Mouse (Mus musculus): ENCODE results near the gene Iqcf4.
"Not testable (repeated sequence)": the region's sequence is repeated elsewhere in the genome, so short reads cannot be mapped to it uniquely, and the experiment has no call there.

Iqcf4 gene

DNA sequence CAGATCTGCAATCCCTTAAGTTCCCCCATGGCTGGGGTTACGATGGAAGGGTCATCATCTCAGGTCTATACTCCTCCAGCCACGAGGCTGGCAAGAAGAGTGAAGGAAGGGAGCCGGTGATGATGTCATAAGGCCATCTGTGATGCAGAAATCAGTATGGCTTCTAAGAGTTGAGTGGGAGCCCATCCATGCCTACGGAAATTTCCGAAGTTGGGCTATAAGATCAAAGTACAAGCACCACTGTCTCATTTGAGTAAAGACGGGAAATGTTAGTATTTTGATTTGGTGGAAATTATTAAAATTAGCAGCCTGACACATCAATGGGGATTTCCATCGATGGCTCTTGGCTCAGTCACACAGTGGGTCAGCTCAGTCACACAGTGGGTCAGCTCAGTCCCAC is at the start of gene Iqcf4:
Gene Iqcf4, minus strand, starts transcription at position 101 of the 400 bp plus-strand sequence.
- DNase-seq (ENCODE audit: low spot score) = no peak

DNA sequence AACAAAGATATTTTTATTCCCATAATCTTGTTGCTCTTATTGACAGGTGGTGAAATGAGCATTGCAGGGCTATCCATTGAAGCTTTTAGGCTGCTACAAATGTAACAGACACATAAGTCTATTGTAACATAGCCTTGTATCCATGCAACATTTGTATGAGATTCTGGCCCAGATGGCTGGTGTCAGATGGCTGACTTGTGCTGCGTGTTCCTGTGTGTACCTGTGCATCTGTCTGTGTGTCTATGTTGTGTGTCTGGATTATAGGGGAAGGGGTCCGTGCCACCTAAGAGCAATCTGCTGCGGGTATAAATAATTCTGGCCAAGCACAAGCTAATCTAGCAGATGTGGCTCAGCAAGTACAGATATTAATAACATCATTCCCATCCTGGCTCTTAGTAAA is 46.7 kb upstream of the Iqcf4 start:
- DNase-seq (ENCODE audit: low spot score) = no peak

DNA sequence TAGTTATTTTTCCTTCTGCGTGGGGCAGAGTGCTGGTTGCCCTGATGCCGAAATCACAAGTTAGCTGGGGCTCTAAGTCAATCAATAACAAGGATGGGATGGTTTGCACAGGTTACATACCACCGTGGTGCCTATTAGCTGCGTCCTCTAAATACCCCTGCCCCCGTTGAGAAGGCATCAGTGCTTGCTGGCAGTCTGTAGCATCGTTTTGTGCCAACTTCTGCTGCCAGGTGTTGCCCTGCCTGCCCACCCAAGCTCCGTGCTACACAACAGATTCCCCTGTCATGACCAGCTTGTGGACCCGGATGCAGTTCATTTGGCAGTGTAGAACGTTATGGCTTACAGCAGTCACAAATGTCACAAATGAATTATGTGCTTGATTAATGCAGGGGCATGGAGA is 45.5 kb upstream of the Iqcf4 start:
- DNase-seq (ENCODE audit: low spot score) = no peak

DNA sequence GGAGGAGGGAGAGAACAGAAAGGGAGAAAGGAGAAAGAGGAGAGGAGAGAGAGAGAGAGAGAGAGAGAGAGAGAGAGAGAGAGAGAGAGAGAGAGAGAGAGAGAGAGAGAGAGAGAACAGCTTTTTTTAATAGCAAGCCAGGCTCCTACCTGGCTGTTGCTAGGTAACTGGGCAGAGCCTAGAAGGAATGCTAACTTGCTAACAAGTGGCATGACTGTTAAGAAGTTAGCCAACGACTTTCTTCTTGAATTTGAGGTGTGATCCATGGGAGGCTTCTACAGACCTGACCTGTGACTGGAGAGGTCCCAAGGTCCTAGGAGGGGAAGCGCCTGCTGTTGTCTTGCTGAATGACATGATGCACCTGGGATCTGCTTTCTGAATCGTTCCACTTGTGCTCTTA is 43.8 kb upstream of the Iqcf4 start:
- no peak for DNase-seq (ENCODE audit: low spot score)

DNA sequence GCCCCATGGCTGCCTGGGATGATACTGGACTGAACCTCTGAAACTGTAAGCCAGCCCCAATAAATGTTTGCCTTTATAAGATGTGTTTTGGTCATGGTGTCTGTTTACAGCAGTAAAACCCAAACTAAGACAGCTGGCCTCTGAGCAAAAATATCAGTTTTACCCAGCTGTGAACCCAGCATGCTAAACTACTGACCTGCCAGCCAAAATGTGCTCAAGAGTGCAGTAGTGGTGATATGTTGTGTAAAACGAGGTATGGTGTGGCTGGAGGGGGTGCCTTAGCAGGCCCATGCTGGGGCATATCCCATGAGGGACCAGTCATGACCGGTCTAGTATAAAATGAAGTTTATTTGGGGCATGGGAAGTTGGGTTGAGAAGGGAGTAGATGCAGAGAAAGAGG is 43.2 kb upstream of the Iqcf4 start:
- DNase-seq (ENCODE audit: low spot score) = no peak

DNA sequence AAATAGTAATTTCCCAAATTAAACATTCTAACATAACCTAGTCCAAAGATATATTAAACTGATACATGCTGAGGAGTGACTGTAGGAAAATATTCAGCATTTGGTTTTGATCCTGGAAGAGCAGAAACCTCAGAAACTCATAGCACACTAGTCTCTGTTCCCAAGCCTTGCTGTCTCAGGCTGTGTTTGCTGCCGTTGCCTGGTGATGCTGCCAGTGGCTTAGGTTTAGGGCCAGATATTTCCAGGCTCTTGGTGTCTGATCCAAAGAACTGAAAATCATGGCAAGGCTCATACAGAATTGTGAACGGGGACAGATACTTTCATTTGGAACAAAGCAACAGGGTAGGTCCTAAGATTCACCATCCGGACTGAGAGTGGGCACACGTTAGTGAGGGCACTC is 39.9 kb upstream of the Iqcf4 start:
- no peak for DNase-seq (ENCODE audit: low spot score)

DNA sequence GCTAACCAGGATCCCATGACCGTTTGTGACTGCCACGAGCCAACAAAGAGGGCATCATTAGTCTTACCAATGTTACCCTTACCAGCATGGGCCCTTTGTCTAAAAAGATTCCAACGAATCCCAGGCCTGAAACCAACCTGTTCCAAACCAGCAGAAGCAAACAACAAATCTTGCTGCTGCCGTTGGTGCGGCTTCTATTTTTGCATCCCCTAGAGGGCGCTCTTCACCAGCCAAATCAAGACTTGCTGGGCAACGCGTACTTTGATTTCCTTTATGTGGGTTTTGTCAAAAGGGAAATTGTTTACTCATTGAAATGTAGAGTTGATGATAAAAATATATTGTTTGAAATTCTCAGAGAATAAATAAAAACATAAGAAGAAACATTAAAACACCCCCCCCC is 29.8 kb upstream of the Iqcf4 start:
- DNase-seq (ENCODE audit: low spot score) = no peak

DNA sequence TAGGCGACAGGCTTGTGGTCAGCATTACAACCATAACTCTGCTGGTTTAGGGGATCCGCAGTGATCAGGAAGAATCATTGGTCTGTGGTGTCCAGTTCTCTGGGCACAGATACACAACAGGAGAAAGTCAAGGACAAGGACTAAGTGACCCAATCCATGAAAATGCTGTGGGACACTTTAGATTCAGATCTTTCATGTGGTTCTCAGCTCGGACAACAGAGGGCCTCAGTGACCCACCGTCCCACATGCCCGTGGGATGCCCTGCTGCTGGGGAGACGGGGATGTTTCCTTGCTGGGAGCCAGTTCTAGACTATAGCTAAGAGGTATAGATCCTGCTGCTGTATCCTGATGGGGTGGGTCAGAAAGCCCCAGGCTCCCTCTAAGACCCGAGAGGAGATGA is 27.7 kb upstream of the Iqcf4 start:
- DNase-seq (ENCODE audit: low spot score) = no peak

DNA sequence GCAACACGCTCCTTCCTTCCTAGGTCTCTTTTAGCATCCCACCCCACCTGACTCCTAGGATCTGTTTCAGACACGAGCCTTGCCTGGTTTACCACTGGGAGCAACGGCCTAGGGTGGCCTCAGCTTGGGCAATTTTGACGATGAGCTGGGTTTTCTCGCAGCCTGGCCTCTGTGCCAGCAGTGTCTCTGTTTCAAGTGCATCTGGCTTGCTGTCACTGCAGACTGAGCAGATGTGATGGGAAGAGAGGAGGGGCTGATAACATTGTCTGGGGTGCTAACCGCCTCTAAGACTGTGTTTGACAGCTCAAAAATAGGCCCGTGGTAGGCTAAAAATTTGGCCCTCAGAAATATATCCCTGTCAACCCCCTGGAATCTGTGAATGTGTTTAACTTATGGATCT is 25.0 kb upstream of the Iqcf4 start:
- no peak for DNase-seq (ENCODE audit: low spot score)

DNA sequence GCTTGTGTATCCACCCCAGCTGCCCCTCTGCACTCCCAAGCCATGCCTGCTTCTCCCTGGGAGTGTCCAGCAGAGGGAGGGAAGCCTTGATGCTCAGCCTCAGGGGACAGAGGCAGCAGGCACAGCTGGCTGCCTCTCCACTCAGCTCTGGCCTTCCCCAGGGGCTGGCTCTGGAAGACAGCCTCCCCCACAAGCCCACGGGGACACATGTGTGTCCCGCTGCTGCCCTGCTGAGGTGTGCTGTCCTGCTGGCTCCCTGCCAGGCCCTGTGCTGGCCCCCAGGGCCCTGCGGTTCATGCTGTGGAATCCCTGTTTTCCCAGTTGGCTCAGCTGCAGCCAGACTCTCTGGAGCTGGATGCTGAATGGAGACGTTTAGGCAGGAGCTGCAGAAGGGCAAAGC is 24.6 kb upstream of the Iqcf4 start:
- not testable (repeated sequence) for DNase-seq (ENCODE audit: low spot score)

DNA sequence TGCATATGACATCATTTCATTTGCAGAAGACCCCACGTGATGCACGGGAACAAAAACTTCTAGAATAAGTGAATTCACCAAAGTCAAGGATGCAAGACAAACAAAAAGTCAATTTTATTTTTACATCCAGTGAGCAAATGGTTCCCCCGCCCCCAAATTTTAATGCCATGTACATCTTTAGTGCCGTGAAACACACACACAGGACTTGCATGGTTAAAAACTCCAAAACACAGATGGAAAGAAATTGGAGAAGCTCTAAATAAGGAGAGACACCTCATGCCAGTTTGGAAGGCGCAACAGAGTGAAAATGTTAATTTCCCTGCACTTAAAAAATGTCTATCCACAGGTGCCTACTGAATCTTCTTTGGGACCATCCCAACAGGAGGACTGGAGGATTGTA is 21.4 kb upstream of the Iqcf4 start:
- no peak for DNase-seq (ENCODE audit: low spot score)

DNA sequence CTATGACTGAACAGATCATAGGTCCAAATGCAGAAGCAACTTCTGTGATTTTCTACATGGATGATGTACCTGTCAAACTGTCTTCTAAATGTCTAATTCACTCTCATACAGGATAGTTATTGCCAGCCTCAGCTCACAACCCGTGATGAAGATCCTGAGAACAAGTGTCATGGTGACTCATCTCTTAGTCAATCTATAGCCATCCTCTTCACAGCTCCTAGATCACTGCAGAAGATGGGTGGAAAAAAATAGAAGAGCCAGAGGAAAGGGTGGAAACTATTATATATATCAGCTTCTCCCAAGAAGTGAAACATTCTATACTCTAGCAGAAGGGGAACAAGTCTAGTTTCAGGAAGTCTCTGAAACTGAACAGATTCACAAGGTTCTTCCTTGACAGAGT is 11.8 kb upstream of the Iqcf4 start:
- no peak for DNase-seq (ENCODE audit: low spot score)

DNA sequence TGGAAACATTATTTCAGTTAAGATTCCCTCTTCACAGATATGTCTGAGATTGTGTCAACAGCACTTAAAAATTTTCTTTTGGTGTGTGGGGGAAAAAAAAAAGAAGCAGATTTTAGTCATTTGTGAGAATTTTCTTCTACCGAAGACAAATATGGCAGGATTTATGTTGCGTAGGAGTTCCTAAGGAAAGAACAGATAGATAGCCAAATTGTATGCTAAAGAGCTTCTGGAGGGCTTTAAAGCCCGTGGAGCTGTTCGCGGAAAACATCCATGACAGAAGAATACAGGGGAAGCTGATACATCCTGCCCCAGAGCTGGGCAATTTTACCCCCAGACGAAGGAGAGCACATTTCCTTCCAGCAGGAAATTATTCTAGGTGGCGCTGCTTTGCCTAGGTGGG is 9.2 kb upstream of the Iqcf4 start:
- DNase-seq (ENCODE audit: low spot score) = no peak

DNA sequence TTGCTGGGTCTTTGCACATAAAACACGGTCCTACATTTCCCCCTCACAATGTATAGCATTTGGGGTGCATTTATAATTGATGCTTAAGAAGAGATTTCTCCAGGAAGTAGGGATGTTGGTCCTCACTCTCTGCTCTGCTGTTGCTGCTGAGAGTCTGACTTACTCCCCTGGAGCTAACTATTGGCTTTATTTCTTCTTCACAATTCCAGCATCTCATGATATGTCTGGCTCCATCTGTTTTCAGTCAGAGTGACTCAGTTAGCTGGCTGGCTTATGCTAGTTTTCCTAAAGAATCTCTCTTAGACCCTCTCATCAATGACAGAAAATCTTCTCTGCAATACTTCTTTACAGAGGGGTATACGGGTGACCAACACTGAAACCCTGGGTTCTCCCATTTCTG is 5.3 kb upstream of the Iqcf4 start:
- no peak for DNase-seq (ENCODE audit: low spot score)

DNA sequence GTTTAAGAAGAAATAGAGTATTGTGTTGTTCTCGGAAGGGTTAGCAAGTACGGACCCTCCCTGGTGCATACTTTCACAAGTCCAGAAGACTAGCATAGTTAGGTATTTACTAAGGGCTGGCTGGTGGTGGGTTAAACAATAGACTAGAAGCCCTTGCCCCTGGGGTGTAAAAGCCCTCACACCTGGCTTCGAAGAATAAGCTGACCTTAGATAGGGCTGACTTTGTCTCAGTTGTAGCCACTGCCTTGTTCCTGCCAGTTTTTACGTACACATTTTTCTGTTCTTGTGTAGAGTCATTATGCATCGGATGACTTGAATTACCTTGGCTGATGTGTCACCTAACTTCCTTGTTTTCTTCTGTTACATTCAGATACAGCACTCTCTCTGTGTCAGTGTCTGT is 2.6 kb upstream of the Iqcf4 start:
- DNase-seq (ENCODE audit: low spot score) = no peak

DNA sequence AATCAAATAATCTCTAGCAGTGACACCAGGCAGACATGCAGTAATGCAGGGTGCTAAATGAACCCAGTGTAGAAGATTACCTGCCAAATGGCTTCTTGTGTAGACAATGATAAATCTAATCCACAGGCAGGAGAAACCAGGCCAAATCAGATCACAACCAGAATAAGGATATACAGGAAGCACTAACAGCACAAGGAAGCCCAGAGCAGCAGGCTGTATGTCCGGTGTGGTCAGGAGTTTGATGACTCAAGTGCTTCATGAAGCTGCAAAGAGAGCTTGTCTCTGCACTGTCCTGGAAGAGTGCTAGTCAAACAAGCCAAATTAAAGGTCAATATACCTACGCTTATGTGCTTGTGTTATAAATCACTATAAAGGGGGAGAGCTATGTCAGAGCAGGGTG is 1.4 kb upstream of the Iqcf4 start:
- no peak for DNase-seq (ENCODE audit: low spot score)

DNA sequence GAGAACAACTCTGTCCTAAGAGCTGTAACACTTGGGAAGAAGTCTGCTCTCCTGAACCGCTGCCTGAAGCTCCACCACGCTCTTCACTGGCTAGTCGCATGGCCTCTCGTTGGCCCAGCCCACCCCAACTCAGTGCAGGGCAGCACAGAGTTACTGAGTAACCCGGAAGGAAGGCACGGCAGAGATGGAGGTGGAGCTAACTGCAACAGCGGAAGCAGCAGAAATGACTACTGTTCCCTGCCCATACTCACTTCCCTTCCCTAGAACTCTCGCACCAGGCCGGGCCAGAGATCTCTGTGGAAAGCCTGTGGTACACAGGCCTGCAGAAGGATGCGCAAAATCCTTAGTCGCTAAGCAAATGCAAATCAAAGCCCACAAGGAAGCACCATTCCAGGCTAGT is 4.4 kb downstream of the Iqcf4 start:
- peak; percentile 54 for DNase-seq (ENCODE audit: low spot score)

DNA sequence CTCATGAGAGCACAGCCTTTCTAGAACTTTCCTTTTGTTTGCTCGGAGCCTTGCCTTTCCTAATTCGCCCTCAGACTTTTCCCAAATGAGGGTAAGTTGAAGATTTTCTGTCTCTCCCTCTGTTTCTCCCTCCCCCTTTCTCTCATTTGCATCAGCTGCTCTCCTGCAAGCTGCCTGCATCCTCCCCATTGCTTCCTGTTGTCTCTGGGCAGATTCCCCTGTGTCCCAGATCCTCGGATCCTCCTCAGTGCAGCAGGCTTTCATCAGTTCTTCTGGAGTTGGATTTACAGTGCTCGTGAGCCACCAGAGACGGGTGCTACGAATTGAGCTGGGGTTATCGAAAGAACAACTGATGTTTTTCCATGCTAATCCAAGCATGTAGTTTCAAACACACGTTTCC is 6.8 kb downstream of the Iqcf4 start:
- no peak for DNase-seq (ENCODE audit: low spot score)

DNA sequence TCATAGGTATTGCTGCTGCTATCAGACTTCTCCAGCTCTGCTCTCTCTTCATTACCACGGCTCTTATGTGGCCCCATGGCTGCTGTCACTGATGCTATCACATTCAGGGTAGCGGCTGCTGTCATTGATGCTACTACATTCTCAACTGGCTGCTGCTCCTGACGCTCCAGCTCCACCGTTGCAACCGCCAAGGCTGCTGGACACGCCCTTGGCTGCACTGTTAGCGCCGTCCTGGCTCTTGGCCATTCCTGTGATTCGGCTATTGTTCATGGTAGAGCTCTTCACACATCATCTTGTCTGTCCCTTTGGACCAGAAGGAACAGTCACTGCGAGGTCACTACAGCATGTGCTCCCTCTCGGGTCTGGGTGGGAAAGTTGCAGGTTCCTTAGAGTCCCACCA is 8.5 kb downstream of the Iqcf4 start:
- no peak for DNase-seq (ENCODE audit: low spot score)

DNA sequence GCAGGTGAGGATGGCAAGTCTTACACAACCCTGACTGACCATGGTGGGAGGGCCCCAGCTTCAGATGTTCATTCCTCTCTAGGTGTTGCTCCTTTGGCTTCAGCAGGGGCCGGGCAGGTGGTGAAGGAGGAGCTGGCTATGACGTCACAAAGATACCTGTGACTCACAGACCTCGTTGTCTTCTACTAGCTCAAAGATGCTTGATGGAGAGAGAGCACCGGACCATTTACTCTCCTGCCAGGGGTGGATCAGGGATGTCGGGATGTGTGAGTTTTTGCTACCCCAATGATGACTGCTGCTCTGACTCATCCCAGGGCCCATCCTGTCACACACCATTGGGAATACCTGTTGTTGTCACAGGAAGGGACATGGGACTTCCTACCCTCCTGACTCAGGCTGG is 9.3 kb downstream of the Iqcf4 start, which contains the start of gene Iqcf3:
Gene Iqcf3, minus strand, starts transcription at position 101 of the 400 bp plus-strand sequence.
- DNase-seq (ENCODE audit: low spot score) = no peak

DNA sequence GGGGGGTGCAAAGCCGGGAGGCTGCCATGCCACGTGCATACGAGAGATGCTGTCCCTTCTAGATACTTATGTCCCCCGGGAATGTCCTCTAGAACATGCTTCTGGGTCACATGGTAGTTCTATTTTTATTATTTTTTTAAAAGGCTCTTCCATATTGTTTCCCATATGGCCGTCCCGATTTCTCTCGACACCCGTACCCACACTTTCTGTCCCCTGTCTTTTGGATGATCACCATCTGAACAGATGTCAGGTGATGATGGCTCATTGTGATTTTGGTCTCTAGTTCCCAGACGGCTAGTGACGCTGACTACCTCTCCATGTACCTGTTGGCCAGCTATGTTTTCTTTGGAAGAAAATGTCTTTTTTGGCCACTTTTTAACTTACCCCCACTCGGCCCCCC is 35.8 kb downstream of the Iqcf4 start:
- DNase-seq (ENCODE audit: low spot score) = no peak

DNA sequence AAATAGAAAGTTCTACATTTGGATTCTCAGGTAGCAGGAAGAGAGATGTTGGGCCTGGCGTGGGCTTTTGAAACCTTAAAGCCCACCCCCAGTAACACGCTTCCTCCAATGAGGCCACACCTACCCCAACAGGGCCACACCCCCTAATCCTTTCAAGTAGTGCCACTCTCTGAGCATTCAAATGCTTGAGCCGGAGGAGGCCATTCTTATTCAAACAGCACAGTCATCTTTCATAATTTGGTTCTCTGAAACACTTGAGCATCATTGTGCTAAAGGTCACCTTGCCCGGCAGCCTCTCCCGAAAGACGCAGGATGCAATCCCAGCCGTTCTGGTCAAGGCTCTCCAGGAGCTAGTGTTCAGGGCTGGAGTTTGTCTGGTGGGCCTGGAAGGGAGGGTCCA is 36.5 kb downstream of the Iqcf4 start:
- DNase-seq (ENCODE audit: low spot score) = no peak

DNA sequence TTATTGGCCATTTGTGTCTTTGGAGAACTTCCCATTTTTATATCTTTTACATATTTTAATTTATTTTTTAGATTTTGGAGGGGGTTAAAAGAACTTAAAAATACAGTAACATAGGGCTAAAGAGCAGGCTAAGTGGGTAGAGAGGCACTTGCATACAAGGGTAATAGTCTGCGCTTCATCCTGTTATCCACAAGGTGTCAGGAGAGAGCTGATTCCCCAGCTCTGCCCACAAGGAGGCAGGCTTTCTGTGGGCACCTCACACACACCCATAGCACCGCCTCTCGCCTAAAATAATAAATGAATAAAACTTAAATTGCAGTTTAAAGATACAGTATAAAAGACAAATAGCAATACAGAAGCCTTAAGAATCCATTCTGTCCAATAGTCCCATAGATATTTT is 39.0 kb downstream of the Iqcf4 start:
- DNase-seq (ENCODE audit: low spot score) = no peak

DNA sequence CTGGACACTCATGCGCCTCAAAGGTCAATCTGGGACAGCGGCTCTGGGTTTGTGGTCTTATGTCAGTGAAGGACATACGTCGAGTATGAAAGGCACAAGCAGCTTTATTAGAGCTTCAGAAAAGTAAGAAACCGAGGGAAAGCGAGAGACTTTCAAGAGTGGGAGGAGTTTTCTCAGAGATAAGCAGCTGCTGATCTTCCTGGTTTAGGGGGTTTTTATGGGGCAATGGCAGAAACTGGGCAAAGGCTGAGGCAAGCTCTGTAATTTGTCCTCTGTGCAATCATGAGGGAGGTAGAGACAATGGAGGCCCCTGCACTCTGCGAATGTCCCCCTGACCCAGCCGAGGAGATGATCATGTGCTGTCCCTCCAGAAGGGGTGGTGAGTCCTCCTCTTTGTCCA is 50.9 kb downstream of the Iqcf4 start:
- DNase-seq (ENCODE audit: low spot score) = no peak

DNA sequence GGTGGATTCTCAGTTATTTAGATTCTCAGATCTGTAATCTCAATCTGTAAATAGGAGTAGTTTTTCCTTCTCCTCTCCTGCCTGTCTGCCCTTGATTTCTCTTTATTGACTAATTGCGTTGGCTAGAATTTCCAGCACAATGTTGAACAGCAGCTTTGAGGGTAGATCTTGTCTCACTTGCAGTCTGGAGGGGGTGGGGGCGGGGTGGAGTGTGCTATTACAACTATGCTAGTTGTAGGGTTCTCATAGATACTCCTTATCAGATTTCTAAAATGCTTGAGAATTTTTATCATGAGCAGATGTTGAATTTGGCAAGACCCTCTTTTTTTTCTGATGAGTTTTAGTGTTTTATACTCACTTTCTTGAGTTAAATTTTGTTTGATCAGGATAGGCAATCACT is 51.4 kb downstream of the Iqcf4 start:
- DNase-seq (ENCODE audit: low spot score) = no peak

Data from yolk sac, embryonic 10.5 days (tissue).